Mouse (Mus musculus) cortical plate, adult 2 months (tissue): ENCODE data around the gene B4galt3.

Experiments
- CTCF ChIP-seq: fragments of 200-500 bp; IDR thresholded peaks from 2 replicates; pipeline ENCODE4 v1.5.1; 2011; ENCODE audit warnings: mild to moderate bottlenecking, control low read depth, low read length; ENCODE audit not compliant: insufficient read depth; ENCODE audit errors: extremely low read depth
- POLR2A ChIP-seq: fragments of 200-500 bp; IDR thresholded peaks from 2 replicates; pipeline ENCODE4 v1.6.1; 2011; ENCODE audit warnings: mild to moderate bottlenecking, low read length, control low read depth; ENCODE audit not compliant: insufficient read depth; ENCODE audit errors: extremely low read depth

DNA sequence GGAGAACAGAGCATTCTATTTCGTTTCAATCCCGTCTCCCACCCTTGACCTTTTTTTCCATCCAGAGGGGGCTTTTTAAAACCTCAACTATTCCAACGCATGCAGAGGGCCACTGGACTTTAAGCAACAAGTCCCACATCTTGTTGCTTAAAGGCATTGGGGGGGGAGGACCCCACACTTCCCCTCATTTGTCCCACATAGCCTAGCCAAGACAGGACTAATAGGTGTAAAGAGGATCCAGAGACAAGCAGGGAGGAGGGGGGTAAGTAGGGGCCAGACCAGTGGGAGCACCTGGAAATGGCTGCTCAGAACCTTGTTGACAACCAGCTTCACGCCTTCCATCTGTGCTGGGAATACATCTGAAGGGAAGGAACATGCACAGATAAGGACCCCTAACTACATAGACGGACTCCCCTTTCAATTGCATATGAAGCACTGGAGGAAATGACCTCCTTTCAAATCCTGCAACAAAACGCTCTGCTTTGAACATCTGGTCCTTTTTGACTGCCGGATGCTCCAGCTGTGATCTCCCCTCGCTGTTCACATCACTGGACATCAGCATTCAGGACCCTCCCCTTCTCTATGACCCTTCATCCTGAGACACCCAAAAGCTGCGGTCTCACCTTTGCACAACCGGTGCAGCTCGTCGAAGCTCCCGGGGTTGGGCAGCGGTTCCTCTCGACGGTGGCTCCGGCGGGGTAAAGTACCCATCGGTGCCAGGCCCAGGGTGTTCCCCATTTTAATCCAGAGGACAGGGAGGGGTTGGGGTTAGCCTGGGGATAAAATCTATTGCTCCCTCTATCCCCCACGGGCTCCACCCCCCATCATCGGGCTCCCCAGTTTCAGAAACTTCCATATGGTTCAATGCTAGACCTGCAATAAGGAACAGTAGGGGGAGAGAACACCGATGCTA, 48.6 kb upstream of the B4galt3 start:
- no peak for TF ChIP-seq CTCF
- TF ChIP-seq POLR2A, result no peak
